Mouse (Mus musculus) ovary, postnatal 10 days (tissue): Measurements from ENCODE around the gene Sorbs1.

Source experiments
- DNase-seq: peaks from one replicate; pipeline ENCODE4 v3.0.0; 2022; ENCODE audit warnings: low spot score

The Sorbs1 gene

GRCm38 (mm10) chr19:40259485-40259884, 254.1 kb downstream of the Sorbs1 start:
- no peak for DNase-seq

- no peak for DNase-seq
Measured at GRCm38 (mm10) chr19:40257396-40257795, 256.2 kb downstream of the Sorbs1 start.

DNA sequence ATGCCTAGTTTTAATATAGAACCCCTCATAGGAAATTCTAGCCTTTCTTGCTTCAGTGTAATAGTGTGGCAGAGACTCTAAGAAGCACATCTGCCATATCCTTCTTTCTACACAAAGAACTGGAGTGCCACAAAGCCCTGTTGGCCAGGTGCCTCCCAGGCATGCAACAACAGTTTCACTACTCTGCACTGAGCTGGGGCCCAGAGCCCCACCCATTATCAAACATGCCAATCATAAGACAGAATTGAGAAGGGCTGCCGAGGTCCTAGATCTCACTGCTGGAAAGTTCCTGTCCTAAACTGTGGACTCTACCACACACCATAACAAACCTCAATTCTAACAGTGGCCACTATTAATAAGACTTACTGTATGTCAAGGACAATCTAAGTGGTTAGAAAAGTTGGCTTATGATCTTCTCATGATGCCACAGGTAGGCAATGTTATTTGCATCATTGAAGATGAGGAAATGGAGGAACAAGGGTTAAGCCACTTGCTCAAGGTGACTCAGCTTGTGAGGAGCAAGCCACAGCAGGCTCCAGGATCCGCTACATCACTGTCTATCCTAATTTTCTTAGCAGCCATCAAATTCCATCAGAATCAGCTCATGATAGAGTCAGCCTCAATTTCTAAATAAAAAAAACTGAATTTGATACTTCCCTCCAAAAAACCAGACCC, 257.1 kb downstream of the Sorbs1 start:
- no peak for DNase-seq

- DNase-seq = no peak
Measured at GRCm38 (mm10) chr19:40255561-40255960, 258.0 kb downstream of the Sorbs1 start.

DNA sequence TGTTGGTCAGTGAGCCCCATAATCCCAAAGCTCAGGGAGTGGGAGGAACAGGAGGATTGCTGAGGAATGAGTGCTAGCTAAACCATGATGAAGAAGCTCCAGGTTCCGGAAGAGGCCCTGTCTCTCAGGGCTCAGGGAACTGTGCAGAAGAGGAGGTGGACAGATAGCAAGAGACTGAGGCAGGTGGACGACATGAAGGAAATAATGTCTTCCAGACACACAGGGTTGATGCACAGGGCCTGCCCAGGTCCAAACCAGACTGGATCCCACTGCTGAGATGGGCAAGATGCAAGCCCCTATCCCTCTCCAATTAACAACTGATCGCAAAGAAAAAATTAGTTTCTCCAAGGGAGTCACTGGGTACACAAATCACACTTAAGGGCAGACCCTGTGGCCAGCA, 258.8 kb downstream of the Sorbs1 start:
- DNase-seq = no peak

GRCm38 (mm10) chr19:40253768-40254167, 259.8 kb downstream of the Sorbs1 start:
- DNase-seq = no peak

DNA sequence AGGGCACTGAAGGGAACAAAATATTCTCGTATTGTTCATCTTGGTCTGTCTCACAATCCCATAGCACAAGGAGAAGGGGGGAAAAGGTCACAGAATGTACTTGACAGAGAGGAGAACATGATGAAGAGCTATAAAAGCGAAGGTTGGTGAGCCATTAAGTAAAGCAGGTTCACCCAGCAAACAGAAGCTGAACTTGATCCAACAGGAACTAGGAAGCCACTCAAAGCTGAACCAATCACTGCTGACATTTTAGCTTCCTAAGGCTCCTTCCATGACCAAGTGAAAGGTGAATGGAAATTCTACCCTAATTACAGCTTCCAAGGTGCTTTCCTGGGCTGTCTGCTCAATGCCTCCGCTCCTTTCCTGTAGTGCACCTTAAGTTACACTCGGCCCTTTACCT, 262.5 kb downstream of the Sorbs1 start:
- no peak for DNase-seq

GRCm38 (mm10) chr19:40249352-40249751, 264.2 kb downstream of the Sorbs1 start:
- no peak for DNase-seq

DNA sequence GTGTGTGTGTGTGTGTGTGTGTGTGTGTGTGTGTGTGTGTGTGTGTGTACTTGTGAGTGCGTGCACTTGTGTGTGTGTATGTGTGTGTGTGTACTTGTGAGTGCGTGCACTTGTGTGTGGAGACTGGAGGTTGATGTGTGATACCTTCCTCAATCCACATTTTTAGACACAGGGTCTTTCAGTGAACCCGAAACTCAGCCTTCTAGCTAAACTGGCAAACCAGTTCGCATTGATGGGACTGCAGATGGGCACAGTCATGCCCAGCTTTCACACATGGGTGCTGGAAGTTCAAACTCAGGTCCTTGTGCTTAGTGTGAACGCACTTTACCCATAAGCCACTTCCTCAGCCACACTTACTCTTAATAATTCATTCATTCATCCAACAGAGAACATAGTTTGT, 265.1 kb downstream of the Sorbs1 start:
- DNase-seq = no peak

- DNase-seq = no peak
Measured at GRCm38 (mm10) chr19:40247268-40247666, 266.3 kb downstream of the Sorbs1 start.

DNA sequence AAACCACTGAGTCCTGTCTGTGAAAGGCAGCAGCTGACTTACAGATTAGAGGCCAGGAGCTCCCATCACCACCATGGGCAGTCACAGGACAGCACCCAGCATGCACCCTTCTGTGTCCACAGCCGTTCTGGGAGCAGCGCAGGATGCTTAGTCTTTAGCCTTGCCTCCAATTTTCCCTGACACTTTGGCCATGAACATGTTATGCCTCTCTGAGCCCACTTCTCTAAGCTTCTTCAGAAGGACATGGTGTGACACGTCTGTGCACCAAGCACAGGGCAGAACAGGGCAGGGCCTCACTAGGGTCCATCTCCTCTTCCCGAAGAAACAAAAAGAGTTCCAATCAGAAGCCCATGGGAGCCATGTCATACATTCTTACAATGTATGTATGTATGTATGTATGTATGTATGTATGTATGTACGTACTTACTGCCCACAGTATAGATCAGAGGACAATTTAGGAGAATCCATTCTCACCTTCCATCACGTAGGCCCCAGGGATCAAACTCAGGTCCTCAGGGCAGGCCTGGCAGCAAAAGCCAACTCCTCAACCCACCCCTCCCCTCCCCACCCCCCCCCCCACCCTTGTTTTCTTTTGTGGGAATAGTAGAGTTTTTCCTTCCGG, 266.8 kb downstream of the Sorbs1 start:
- DNase-seq = no peak
